Mouse (Mus musculus) heart, postnatal 14 days (tissue): ENCODE measurements at regions not wholly inside any gene's neighbourhood (a gene's known extent, or its start where the extent isn't known, plus 50 kb on each side); places are given as distances from the start of the nearest gene placed in this dataset.

Experiments used
- DNase-seq, 2 experiments: peaks; one replicate each; pipeline ENCODE4 v3.0.0; 2021 to 2022
- intact Hi-C: fragments of 180-260 bp; cut with DNase I; formaldehyde crosslinking; loops from one replicate; pipeline ENCODE4 v1.15.1; 2025

GRCm38 (mm10) chr13:83084948-83085347 is 418.9 kb upstream of the Mef2c start:
- intact Hi-C loops, result no loop called here
- DNase-seq, result no peak

GRCm38 (mm10) chr13:83099908-83100307 is 403.9 kb upstream of the Mef2c start:
- DNase-seq, result no peak
- intact Hi-C loops, result no loop called here

DNA sequence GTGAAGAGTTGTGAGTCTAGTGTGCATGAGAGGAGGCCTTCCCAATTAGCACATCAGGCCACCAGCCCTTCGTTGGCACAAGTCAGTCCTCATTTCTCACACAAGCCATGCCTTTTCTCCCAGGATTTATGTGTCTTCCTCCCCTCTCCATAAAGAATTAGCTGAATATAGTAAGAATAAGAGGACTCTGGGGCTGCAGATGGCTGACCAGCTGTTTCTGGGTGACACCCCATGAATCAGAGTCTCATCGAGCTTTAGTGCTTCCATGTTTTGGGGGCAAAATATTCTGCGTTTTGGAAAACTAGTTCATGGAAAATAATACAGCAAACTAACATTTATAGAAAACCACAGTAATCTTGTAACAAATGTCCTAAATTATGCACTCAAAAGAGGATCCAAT is 393.2 kb upstream of the Mef2c start:
- no peak for DNase-seq
- intact Hi-C loops, result no loop called here

GRCm38 (mm10) chr13:83111503-83111902 is 392.3 kb upstream of the Mef2c start:
- intact Hi-C loops, result no loop called here
- DNase-seq, result no peak

- DNase-seq, result no peak
- intact Hi-C loops, result no loop called here
Measured at GRCm38 (mm10) chr13:83112323-83112722, 391.5 kb upstream of the Mef2c start.

- intact Hi-C loops, result no loop called here
Measured at GRCm38 (mm10) chr13:83112741-83113140, 391.1 kb upstream of the Mef2c start.

GRCm38 (mm10) chr13:83113808-83114207 is 390.0 kb upstream of the Mef2c start:
- intact Hi-C loops, result no loop called here

More at GRCm38 (mm10) chr13:83112741-83113140, 391.1 kb upstream of the Mef2c start:
- DNase-seq, result no peak

GRCm38 (mm10) chr13:83114401-83114800 is 389.4 kb upstream of the Mef2c start:
- DNase-seq, result no peak
- intact Hi-C loops, result no loop called here

More at GRCm38 (mm10) chr13:83113808-83114207, 390.0 kb upstream of the Mef2c start:
- no peak for DNase-seq

GRCm38 (mm10) chr13:83115691-83116090 is 388.1 kb upstream of the Mef2c start:
- DNase-seq, result no peak
- intact Hi-C loops, result no loop called here

GRCm38 (mm10) chr13:83120343-83120742 is 383.5 kb upstream of the Mef2c start:
- DNase-seq, result no peak
- intact Hi-C loops, result no loop called here

DNA sequence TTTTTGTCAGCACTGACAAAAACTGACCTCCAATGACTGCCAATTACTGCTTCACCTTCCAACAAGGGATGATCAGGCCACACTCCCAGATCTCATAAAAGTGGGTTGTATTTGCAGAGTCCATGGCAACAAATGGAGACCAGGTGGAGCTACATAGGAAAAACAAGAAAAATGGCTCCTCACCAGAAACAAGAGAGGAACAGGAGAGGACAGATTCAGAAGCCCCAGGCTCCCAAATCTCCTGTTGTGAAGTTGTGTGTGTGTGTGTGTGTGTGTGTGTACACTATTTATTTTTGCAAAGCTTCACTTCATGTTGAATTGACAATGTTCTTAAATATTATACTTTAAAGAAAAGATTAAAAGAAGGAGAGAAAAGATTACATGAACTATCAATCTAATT is 380.2 kb upstream of the Mef2c start:
- intact Hi-C loops, result no loop called here
- DNase-seq, result no peak

DNA sequence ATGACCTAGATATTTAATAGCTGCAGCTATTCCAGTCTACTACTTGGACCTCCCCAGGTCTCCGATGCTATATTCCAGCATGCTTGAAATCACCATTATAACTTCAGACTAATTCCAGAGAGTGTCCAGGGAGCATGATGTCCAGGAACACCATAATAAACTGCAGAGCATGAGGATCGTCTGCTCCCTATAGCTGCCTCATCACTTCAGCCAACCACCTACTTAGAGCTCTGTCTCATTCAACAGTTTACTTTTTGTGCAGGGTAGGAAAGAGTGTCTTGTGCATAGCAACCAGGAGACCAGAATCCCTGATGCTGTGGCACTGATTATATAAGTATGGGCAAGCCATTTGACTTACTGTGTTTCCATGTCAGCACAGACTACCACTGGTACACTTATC is 379.2 kb upstream of the Mef2c start:
- no peak for DNase-seq
- intact Hi-C loops, result no loop called here

GRCm38 (mm10) chr13:83126438-83126837 is 377.4 kb upstream of the Mef2c start:
- no peak for DNase-seq
- intact Hi-C loops, result no loop called here

DNA sequence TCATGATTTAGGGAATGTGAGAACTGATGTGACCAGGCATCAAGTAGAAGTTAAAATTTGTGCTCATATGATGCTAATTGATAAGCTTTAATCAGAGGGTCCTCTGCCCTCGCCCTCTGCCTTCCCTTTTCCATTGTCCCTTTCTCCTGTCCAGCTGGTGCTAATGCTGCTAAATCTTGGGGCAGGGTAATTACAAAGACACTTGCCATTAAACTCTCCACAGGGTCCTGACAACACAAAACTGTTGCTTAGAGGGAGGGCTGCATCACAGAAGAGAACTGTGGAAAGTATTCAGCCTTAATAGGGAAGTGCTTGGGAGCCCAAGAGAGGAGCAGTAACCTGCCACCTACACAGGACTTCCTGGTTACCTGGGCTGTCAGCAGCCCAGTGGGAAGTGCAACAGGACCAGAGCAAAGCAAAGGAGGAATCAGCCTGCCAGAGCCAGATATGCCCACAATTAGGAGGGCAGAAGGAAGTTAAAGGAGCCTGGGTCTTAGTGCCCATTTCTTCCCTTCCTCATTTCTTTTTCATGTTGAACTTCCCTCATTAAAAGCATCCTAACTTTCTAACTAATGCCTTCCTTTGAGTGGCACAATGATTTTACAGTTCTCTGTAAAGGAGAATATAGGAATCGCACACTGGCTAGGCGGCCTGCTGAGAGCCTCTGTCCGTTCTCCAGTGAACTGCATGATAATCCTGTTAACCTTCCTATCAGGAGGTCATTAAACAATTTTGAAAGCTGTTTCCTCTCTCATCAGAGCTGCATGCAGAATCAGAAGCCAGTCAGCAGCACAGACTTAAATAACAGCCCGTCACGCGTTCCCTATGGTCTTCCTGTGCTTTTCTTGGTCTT is 372.5 kb upstream of the Mef2c start:
- DNase-seq, result no peak
- intact Hi-C loops, result no loop called here

- intact Hi-C loops, result no loop called here
- DNase-seq, result no peak
Measured at GRCm38 (mm10) chr13:83131982-83132354, 371.9 kb upstream of the Mef2c start.

DNA sequence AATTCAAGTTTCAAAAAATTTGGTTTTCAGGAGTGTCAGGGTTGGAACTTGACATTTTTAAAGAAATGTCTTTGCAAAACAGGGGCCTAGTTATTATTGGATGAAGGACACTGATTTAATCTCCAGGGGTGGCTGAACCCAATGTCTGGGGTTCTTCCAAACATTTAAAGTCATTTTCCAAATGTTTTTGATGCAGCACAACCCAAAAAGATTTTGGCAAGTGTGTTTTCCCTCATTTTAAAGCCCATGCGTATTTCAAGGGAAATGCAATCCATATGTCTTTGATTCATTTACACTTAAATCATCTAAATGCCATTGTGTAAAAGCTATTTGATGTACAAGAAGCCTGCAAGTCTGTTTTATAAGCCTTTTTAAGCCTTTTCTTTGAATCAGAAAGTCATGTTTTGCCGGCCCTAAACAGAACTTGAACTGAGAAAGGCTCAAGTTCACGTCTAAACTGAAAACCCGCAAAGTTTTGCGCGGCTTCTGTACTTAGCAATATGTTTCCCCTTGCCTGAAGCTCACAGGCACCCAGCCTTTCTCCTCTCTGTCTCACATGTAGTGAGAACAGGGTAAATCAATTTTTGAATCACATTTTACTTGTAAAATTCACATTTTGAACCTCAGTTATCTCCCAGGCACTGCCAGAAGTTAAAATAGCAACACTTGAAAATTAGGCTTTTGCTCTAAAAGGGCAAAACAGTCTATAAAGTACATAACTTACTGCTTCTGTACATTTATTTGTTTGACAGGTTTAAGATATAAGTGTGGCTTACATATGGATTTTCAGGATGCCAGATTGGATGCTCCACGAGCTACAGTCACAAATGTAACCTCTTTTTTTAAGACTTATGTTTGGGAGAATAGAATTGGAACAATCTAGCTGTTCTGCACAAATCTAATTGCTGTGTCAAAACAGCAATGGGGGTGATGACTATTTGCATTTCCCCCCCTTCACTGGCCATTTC is 370.9 kb upstream of the Mef2c start:
- intact Hi-C loops, result no loop called here
- DNase-seq, result no peak

GRCm38 (mm10) chr13:83143316-83143715 is 360.5 kb upstream of the Mef2c start:
- intact Hi-C loops, result no loop called here
- DNase-seq, result no peak

DNA sequence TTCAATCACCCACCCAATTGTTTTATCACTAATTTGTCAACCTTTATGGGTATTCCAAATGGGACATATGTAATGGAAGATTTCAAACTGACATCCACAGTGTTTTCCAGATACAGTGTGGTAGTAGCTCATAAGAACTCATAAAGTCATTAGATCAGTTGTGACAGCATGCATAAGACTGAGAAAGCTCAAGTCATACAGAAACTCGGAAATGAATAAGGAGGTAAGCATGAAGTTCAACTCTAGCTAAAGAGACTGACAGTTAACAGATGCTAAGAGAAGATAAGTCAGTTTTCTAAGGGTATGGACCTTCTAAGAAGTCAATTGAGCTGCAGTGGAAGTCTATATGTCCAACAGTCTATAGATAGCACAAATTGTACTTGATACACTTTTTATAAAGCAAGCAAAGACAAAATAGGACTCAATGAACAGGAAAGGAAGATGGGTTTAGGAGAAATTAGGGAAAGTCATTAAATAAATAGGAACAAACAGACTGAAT is 349.2 kb upstream of the Mef2c start:
- intact Hi-C loops, result no loop called here
- no peak for DNase-seq

DNA sequence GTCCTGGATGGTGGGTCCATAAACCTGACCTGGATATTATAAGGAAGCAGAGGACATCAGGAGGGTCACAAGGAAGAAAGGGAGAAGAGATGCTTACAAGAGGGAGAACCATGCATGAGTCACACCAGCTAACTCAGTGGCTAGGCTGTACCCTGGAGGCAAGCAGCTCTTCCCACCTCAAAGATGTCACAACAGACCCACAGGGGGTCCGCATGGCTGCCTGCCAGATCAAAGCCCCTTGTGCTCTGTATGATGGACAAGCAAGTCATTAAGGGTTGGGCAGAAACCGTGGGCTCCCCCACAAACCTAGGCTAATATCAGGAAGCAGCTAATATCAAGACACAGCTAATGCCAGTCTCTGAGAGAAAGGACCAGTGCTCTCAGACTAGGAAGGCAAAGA is 343.9 kb upstream of the Mef2c start:
- no peak for DNase-seq
- intact Hi-C loops, result no loop called here

- intact Hi-C loops, result no loop called here
- no peak for DNase-seq
Measured at GRCm38 (mm10) chr13:83162761-83163160, 341.1 kb upstream of the Mef2c start.

DNA sequence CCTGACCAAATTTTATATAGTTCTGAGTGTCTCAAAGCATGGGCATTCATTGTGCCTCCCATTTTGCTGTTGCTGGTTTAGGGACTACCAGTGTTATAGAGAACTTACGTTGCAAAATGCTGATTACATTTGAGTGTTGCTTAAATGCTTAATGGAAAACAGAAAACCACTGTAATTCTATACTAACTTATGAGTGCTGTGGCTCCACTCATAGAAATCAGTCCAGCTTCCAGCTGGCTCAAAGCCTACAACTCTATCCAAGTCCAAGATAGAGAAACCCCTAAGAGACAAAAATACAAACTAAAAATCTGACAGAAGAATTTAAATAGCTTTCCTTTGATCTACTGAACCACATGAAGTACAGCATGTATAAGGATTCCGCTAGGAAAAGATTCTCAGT is 328.7 kb upstream of the Mef2c start:
- DNase-seq, result no peak
- intact Hi-C loops, result no loop called here
